Mouse (Mus musculus) kidney, embryonic 14.5 days (tissue): ENCODE measurements at regions not wholly inside any gene's neighbourhood (a gene's known extent, or its start where the extent isn't known, plus 50 kb on each side); places are given as distances from the start of the nearest gene placed in this dataset.

ENCODE experiments used
- ATAC-seq: fragments of 200-750 bp; cut with Nextera tagmentation; 2 replicates; pipeline ENCODE4 v1.8.0; 2017; ENCODE audit warnings: moderate number of reproducible peaks, mild to moderate bottlenecking, moderate TSS enrichment, moderate library complexity; ENCODE audit not compliant: low FRiP score, low TSS enrichment
- H3K27ac ChIP-seq: fragments of 300-500 bp; sonication (generic); 2 replicates; pipeline ENCODE4 v1.5.1; 2014; ENCODE audit warnings: low read depth, mild to moderate bottlenecking, low read length, moderate library complexity, mixed read lengths
- H3K27me3 ChIP-seq: fragments of 300-500 bp; sonication (generic); 2 replicates; pipeline ENCODE4 v1.6.1; 2014; ENCODE audit warnings: mild to moderate bottlenecking, low read length; ENCODE audit not compliant: control insufficient read depth, insufficient read depth
- H3K36me3 ChIP-seq: fragments of 300-500 bp; sonication (generic); 2 replicates; pipeline ENCODE4 v1.6.1; 2014; ENCODE audit warnings: low read length, mixed read lengths; ENCODE audit not compliant: control insufficient read depth, insufficient read depth
- H3K4me1 ChIP-seq: fragments of 300-500 bp; sonication (generic); 2 replicates; pipeline ENCODE4 v1.6.1; 2014; ENCODE audit warnings: low read length, mixed read lengths; ENCODE audit not compliant: control insufficient read depth, insufficient read depth
- H3K4me2 ChIP-seq: fragments of 300-500 bp; sonication (generic); replicated peaks from 2 replicates; pipeline ENCODE4 v1.6.1; 2014; ENCODE audit warnings: low read depth, mild to moderate bottlenecking, low read length
- H3K4me3 ChIP-seq: fragments of 300-500 bp; sonication (generic); 2 replicates; pipeline ENCODE4 v1.5.1; 2014; ENCODE audit warnings: mild to moderate bottlenecking, low read length
- H3K9ac ChIP-seq: fragments of 300-500 bp; sonication (generic); 2 replicates; pipeline ENCODE4 v1.6.1; 2014; ENCODE audit warnings: low read depth, mild to moderate bottlenecking, low read length, moderate library complexity
- H3K9me3 ChIP-seq: fragments of 300-500 bp; sonication (generic); 2 replicates; pipeline ENCODE4 v1.6.1; 2016; ENCODE audit warnings: low read length; ENCODE audit not compliant: control insufficient read depth
- WGBS: fragments of 180-500 bp; shearing (Covaris S2); extraction: QIAGEN DNeasy Blood & Tissue Kit; methylation state at CpG from one replicate; pipeline ENCODE4 v1.1.7; 2014; 5-methylcytosine and 5-hydroxymethylcytosine counted together

DNA sequence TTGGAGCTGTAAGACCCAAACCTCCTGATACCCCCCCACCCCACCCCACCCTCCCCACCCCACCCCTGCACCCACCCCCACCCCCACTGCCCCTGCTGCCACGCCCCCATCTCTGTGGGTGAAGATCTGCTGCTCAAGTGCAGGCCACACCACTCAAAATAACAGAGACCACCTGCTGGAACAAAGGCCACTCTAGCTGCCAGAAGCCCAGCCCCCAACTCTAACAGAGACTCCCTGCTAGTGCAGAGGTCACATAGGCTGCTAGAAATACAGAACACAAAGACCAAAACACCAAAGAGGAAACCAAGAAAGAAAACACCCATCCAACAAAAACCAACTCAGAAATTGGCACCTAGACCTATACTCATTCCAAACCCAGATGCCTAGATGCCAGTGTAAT lies 58.9 kb downstream of the Olfr267 start:
- Histone ChIP-seq H3K9me3 (no peaks in the 10 kb centered on the region), H3K4me1 (no peaks in the 10 kb centered on the region), H3K36me3 (no peaks in the 10 kb centered on the region), H3K4me3 (no peak overlapping the region), H3K9ac (no peak overlapping the region), H3K27ac (no peak overlapping the region), H3K4me2 (no peak overlapping the region), H3K27me3 (no peaks in the 10 kb centered on the region)
- ATAC-seq = peak; percentile 75; the same call in 1 of the 2 replicates
- WGBS = 27% methylated on average over 1 of the region's 1 CpGs

DNA sequence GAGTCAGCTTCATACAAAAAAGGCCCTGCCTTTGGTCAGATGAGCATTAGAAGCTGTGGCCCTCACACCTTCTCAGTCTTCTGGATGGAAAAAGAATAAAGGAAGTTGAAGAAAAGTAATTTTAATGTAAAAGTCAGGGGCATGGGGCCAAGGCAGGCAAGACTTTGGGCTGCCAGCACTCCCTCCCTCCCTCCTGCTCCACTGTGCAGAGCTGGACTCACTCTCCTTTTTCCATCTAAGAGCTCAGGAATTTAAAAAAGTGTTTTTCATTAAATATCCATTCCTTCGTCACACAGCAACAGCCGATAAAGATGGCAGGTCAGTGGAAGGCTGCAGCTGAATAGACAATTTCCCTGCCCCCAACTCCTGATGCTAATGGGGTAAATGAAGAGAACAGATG lies 61.1 kb downstream of the Olfr267 start:
- no peak for ATAC-seq
- Histone ChIP-seq H3K27ac (no peak overlapping the region), H3K9me3 (no peaks in the 10 kb centered on the region), H3K36me3 (no peaks in the 10 kb centered on the region), H3K4me1 (no peaks in the 10 kb centered on the region), H3K4me2 (no peak overlapping the region), H3K4me3 (no peak overlapping the region), H3K9ac (no peak overlapping the region), H3K27me3 (no peaks in the 10 kb centered on the region)
- WGBS = 72% methylated on average over 2 of the region's 2 CpGs

DNA sequence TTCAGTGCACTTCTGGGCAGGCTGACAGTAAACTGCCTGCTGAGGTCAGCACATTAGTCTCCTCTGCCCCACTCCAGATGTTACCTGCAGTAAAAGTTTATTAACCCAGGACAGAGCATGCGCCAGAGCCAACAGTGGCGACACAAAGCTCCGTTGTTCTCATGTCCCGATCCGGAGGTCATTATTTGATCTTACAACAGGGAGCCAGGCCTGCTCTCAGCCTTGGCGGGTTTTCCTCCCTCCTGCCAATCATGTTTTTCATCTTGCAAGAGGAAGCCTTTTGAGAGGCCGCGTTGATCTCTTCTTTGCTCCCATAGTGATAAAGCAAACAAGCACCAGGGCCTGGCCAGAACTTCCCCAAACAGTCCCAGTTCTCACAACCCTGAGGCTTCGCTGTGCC lies 64.7 kb downstream of the Olfr267 start:
- no peaks in the 10 kb centered on the region for H3K27me3 ChIP-seq
- ATAC-seq = no peak
- no peak overlapping the region for H3K4me3 ChIP-seq
- WGBS = 41% methylated on average over 9 of the region's 9 CpGs
- H3K27ac ChIP-seq = no peak overlapping the region
- H3K9me3 ChIP-seq = no peaks in the 10 kb centered on the region
- H3K9ac ChIP-seq = no peak overlapping the region
- H3K36me3 ChIP-seq = no peaks in the 10 kb centered on the region
- H3K4me1 ChIP-seq = no peaks in the 10 kb centered on the region
- no peak overlapping the region for H3K4me2 ChIP-seq

DNA sequence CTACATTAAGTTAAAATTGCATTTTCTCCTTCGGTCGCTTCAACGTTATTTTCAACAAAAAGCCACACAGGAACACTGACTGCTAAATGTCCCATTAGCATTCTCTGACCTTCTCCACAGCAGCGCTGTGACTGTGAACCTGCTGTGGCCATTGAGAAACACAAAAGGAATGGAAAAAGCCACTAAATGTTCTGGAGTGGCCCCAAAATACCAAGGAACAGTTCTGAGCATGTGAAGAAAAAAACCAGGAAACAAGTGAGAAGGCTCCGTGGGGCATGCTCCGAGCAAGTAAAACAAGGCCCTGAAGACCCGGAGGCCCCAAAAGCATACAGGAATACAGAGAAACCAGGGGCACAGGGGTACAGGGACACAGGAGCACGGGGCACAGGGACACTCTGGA lies 66.8 kb downstream of the Olfr267 start:
- Histone ChIP-seq H3K27ac (no peak overlapping the region), H3K36me3 (no peaks in the 10 kb centered on the region), H3K9me3 (no peaks in the 10 kb centered on the region), H3K4me2 (no peak overlapping the region), H3K4me3 (no peak overlapping the region), H3K27me3 (no peaks in the 10 kb centered on the region), H3K4me1 (no peaks in the 10 kb centered on the region), H3K9ac (no peak overlapping the region)
- 90% methylated on average over 8 of the region's 8 CpGs for WGBS
- no peak for ATAC-seq

- 42% methylated on average over 11 of the region's 11 CpGs for WGBS
Measured at GRCm38 (mm10) chr4:58716426-58716825, 71.1 kb downstream of the Olfr267 start.

DNA sequence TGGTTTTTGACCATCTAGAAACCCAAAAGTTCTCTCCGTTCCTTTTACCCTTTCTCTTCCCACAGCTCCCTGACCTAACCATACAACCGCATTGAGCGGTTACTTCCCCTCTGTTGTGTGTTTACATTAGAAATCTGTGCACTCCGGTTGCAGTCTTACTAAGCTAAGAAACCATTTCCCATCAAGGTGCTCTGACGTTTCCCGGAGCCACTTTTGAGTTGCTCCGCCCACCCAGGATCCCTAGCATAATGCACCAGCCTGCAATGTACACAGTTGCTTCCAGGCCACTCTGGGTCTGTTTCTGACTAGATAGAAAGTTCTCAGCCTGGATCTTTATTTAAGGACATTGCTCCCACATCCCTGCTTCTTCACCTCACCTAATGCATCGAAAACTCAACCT lies 71.7 kb downstream of the Olfr267 start:
- H3K27me3 ChIP-seq = no peaks in the 10 kb centered on the region
- no peak overlapping the region for H3K9ac ChIP-seq
- H3K4me3 ChIP-seq = no peak overlapping the region
- no peaks in the 10 kb centered on the region for H3K4me1 ChIP-seq
- 82% methylated on average over 8 of the region's 8 CpGs for WGBS
- no peak for ATAC-seq
- no peaks in the 10 kb centered on the region for H3K36me3 ChIP-seq
- H3K9me3 ChIP-seq = no peaks in the 10 kb centered on the region
- H3K27ac ChIP-seq = no peak overlapping the region
- no peak overlapping the region for H3K4me2 ChIP-seq

More at GRCm38 (mm10) chr4:58716426-58716825, 71.1 kb downstream of the Olfr267 start:
- Histone ChIP-seq H3K4me3 (no peak overlapping the region), H3K27ac (no peak overlapping the region), H3K36me3 (no peaks in the 10 kb centered on the region), H3K4me1 (no peaks in the 10 kb centered on the region), H3K9ac (no peak overlapping the region), H3K4me2 (no peak overlapping the region), H3K27me3 (no peaks in the 10 kb centered on the region), H3K9me3 (no peaks in the 10 kb centered on the region)
- ATAC-seq = no peak

- WGBS = 41% methylated on average over 13 of the region's 13 CpGs
- Histone ChIP-seq H3K4me3 (no peak overlapping the region), H3K4me1 (no peaks in the 10 kb centered on the region), H3K27ac (no peak overlapping the region), H3K9ac (no peak overlapping the region), H3K36me3 (no peaks in the 10 kb centered on the region), H3K9me3 (no peaks in the 10 kb centered on the region), H3K27me3 (no peaks in the 10 kb centered on the region), H3K4me2 (no peak overlapping the region)
- no peak for ATAC-seq
Measured at GRCm38 (mm10) chr4:58714221-58714620, 73.3 kb downstream of the Olfr267 start.

GRCm38 (mm10) chr4:58712875-58713274 lies 74.6 kb downstream of the Olfr267 start:
- no peak for ATAC-seq

DNA sequence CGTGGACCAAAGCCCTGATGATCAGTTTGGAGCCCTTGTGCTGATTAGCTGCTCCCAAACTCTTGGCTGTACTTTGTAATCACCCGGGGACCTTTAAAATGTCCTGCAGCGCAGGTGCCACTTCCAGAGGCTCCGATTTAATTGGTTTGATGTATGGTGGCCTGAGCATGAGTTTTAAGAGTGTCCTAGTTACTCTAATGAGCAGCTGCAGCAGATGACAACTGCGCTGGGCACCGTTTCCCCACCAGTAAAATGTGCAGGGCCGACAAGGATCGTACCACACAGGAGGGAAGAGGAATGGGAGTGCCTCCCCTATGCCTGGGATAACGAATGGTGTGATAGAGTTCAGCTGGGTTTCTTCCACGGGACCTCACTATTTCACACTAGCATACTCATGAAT lies 75.3 kb downstream of the Olfr267 start:
- no peaks in the 10 kb centered on the region for H3K9me3 ChIP-seq
- H3K4me3 ChIP-seq = no peak overlapping the region
- H3K27me3 ChIP-seq = no peaks in the 10 kb centered on the region
- no peaks in the 10 kb centered on the region for H3K36me3 ChIP-seq
- H3K4me1 ChIP-seq = no peaks in the 10 kb centered on the region
- ATAC-seq = no peak
- no peak overlapping the region for H3K9ac ChIP-seq
- WGBS = 61% methylated on average over 10 of the region's 10 CpGs
- no peak overlapping the region for H3K4me2 ChIP-seq
- no peak overlapping the region for H3K27ac ChIP-seq

More at GRCm38 (mm10) chr4:58712875-58713274, 74.6 kb downstream of the Olfr267 start:
- Histone ChIP-seq H3K9me3 (no peaks in the 10 kb centered on the region), H3K36me3 (no peaks in the 10 kb centered on the region), H3K9ac (no peak overlapping the region), H3K27ac (no peak overlapping the region), H3K4me3 (no peak overlapping the region), H3K27me3 (no peaks in the 10 kb centered on the region), H3K4me1 (no peaks in the 10 kb centered on the region), H3K4me2 (no peak overlapping the region)
- 79% methylated on average over 2 of the region's 2 CpGs for WGBS
